Mouse (Mus musculus) lung, postnatal 10 days (tissue): ENCODE data around the gene Mybpc1.
A peak's percentile ranks its signal among the peaks of the same experiment; 100 is the strongest.
"Not testable (repeated sequence)": the region's sequence is repeated elsewhere in the genome, so short reads cannot be mapped to it uniquely, and the experiment has no call there.

ENCODE experiments used
- DNase-seq: peaks from one replicate; pipeline ENCODE4 v3.0.0; 2021

The Mybpc1 gene

DNA sequence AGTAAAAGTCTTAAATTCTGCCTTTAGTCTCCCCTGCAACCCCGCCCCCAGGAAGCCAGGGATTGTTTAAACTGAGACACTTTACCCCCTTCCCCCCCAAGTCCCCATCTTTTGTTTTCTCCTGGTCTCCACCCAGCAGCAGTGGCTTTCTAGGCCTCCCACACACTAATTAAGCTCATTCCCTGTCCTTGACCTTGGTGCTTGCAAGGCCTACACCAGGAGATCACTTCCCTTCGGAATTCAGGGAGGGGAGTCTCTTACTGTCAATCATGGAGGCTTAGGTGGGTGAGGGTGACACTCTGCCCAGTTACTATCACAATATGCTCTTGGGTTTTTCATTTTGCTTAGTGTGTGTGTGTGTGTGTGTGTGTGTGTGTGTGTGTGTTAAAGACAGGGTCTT lies 57.3 kb downstream of the Mybpc1 start:
- no peak for DNase-seq

DNA sequence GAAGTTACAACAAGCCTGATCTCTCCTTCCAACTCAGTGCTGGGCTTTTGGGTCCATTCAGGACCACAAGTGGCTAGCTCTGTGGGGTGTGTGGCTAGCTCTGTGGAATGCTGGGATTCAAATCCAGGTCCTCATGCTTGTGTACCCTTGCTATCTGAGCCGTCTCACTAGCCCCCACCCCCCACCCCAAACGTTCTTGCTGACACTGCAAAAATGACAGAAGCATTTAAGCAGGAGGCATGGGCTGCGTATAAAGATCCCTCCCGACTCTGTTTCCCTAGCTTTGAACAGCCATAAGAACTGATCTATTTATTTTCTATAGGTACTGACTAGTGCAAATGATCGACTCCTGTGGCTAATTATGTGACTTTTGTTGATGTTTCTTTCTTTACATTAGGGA lies 74.3 kb downstream of the Mybpc1 start:
- DNase-seq: no peak

DNA sequence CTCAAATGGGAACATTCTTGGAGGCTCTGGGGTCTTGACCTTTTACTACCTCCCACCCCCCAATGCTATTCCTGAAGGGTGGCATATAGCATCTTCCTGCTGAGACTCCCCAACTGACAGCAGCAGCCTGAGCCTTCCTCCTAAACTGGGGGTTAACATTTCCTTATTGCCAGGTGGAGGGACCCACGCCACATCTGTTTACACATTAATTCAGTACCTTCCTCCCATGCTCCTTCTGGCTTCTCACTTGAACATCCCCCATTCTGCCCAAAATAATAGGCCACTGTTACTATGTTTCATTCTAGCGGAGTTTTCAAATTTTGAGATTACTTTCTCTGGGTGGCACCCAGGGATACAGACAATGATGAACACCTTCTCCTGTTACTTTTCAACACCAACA lies 80.9 kb downstream of the Mybpc1 start:
- no peak for DNase-seq

DNA sequence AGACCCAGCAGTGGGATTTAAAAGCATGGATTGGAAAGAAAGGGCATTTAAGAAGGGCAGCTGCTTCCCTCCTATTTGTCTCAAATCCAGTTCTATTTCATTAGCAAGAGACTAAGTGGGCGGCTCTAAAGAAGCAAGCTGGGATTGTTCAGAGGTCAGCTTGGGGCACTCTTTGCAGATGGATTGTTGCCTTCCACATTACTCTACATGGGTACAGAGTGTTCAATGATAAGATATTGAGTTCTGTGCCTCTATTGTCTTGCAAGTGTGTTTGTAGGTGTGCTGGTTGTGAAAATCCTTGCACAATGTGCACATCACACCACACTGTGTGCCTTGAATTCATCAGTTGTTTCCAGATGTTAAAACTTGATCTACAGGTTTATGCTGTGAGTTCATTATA lies 81.7 kb downstream of the Mybpc1 start:
- no peak for DNase-seq

DNA sequence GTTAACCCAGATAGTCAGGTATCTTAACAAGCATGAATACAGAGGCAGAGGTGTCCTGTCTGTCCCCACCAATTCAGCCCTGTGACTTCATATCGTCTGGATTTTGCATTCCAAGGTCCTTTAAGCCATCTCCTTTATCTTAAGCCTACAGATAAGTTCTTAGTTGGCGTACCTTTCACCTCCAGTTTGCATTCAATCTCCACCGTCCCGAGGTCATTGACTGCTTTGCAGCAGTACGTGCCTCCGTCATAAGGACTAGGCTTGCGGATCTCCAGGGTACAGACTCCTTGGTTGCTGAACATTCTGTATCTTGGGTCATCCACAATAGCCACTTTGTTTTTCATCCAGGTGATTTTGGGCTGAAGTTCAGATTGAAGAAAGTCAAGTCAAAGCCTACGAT lies 82.2 kb downstream of the Mybpc1 start:
- DNase-seq: no peak

DNA sequence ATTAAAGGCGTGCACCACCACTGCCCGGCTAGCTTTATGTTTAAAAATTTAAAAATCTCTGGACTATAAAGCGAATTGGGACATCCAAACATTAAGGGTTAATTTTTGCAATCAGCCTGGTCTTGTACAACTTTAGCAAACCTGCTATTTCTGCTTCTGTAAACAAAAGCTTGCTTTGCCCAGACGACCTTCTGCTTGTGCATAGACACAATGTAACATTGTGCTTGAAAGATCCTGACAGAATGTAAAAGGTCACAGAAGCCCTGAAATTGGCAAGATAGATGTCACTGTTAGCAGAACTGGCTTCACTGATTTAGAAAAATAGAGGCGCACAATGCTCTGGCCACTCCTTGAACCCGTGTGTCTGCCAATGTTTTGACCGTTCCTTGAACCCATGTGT lies 89.9 kb downstream of the Mybpc1 start:
- DNase-seq: not testable (repeated sequence)

DNA sequence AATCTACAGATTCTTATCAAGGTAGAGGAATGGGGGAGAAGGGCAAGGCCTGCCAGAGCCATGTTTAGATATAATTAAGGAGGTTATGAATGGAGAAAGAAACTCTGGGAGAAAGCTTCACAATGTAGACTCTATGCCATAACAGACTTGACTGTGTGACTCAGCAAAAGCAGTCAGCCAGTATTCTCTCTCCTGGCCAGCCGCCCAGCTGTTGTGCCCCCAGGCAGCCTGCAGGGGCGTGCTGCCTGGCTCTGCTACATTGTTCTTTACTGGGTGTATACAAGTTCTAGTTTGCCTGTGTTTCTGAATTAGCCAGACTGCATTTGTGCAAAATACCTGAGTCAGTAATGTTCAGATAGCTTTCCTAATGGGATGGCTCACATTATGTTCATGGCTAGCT lies 90.5 kb downstream of the Mybpc1 start:
- DNase-seq: peak; percentile 76

DNA sequence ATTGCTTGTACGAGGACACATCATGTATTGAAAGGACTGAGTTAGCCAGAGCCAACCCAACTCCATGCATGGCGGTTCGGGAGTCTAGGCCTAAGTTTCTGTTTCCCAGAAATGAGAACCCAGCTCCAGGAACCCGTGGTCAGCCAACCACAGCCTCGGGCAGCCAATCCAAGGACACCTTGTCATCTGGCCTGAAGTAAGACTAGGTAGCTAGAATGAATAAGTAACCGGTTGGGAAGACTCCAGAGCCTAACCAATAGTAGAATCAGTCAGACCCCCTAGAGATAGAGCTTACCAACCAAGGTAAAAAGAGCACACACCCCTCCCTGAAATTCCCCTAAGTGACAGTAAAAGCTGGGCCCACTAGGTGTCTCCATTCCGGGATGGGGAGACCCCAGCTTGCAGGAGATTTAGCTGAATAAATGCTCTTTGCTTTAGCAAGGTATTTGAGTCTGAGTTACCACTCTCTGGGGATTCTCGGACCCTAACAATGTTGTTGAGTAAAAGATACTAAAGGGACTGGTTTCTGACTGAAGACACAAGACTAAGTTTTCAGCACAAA lies 91.3 kb downstream of the Mybpc1 start:
- DNase-seq: no peak

DNA sequence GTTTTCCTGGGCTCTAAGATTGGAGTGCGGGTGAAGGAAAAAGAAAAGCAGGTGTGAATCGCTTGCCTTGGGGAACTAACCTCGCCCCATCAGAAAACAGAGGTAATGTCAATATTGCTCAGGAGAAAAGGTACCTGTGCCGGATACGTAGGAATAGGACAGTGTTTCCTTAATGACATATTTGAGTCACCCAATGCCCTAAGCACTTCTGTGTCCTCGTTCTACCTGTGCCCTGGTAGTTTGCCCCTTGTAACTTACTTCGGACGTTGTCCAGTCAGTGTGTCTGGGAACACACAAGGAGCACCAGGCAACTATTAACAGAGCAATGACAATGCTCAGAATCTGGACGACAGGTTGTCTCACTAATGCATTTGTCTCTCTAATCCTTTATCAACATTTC lies 93.6 kb downstream of the Mybpc1 start:
- DNase-seq: no peak

DNA sequence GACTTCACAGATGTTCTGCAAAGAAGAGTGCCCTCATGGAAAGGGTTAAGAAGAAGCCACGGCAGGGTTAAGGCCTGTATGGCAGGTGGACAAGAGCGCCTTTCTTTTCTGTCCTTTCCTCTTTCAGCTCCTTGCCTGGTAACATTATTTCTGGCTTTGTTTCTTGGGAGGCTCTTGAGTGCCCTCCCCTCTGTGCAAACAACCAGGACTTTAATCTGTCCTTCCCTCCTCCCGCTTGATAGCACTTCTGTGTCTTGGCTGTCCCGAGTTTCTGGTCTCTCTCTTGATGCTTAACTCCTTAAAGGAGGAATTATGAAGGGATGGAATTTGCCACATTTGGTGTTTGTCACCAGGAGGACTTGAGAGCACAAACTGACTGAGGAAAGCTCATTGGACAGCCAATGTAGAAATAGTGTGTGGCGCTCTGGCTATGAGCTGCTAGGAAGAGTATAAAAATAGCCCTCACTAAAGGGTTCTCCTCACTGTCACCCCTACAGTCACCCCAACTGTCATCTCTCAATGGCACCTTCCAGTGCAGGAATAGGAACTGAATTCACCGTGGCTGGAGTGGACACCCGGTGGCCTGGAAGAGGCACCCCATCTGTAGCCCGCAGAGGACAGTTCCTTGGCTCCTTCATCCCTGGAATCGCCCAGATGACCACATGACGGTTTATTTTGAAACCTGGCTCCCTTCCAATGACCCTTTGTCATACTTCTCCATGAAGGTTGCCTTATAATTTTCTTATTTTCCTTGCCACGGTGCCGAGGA lies 94.3 kb downstream of the Mybpc1 start:
- peak; percentile 74 for DNase-seq

DNA sequence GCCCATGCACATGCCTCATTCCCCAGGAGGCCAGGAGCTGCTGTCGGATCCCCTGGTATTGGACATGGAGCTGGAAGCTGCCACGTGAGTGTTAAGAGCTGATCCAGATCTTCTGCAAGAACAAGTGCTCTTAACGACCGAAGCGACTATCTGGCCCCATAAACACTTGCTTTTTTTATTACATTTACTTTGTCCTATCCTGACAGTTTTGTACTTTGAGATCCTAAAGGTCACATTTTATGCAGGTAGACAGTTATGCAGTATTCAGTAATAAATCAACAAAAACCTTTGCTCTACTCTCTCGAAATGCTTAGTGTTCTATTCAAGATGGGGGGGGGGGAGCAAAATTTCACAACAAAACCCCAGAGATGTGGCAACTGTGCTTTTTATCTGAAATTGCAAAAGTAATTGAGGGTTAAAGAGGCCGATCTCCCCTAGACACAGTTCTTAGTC lies 97.2 kb downstream of the Mybpc1 start:
- no peak for DNase-seq

DNA sequence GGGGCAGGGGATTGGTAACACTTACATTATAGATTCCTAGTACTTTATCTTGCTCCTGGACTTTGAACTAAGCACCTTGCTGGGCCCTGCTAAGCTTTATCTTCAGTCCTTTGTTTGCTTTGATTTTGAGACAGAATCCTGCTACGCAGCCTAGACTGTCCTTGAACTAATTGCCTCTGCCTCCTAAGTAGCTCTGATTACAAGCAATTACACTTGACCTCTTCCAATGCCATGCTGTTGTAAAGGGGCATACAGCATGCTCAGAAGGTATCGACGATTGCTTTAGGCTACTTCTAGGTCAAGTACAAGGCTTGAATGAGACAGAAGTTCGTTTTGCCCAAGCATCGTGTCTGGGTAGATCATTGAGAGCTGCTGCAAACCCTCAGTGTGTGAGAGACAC lies 99.7 kb downstream of the Mybpc1 start:
- no peak for DNase-seq

DNA sequence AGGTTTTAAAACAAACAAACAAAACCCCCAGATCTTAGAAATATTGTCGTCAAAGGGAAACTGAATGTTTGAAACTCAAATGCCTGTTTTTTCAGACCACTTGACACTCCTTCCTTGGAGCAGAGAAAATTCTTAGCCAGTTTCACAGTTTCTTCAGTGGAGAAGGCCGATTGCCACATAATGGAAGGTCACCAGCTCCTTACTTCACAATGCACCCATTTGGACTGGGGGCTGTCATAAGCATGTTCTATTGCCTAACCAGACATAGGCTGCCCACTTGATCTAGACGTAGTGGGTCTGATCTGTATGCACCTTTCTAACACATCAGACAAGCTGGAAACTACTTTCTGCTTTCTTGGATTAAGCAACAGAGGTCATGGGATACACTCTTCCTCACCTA lies 100.5 kb downstream of the Mybpc1 start:
- DNase-seq: peak; percentile 45

DNA sequence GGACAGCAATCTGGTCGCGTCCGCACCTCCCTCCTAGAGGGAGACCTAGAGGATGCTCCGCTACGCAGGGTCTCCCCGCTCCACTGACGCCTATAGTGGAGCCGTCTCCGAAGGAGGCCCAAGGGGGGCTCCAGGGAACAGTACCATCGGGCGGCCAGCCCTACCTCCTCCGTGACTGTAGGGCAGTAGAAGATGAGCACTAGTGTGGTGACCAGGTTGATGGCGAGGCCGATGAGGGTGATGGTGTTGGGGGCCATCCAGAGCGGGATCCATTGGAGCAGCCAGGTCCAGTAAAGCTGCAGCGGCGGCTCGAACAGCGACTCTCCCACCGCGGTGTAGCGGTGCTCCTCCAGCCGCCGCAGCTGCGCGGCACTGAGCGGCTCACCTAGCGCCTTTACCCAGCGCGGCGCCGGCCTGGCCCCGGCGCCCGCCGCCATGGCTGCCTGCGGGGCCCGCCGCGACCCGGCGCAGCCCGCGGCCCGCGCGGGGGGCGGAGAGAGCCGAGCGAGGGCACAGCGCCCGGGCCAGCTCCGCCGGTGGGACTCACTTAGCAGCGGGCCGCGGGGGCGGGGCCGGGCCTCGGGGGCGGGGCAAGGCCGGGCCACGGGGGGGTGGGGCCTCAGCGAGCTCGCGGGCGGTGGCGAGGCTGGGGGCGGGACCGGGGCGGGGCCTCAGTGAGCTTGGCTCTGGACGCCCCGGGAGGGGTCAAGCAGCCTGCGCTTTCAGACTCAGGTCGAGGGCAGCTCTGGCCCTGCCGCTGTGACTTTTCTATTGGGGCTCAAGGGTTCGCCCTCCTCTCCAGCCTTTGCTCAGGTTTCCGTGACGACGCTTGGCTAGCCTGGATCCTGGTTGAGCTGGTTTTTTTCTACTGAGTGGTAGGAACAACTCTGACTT lies 101.3 kb downstream of the Mybpc1 start, which contains the start of gene Chpt1:
TSS of gene Chpt1 (minus strand) at position 653 of the 894 bp plus-strand sequence.
- DNase-seq: peak; percentile 86

DNA sequence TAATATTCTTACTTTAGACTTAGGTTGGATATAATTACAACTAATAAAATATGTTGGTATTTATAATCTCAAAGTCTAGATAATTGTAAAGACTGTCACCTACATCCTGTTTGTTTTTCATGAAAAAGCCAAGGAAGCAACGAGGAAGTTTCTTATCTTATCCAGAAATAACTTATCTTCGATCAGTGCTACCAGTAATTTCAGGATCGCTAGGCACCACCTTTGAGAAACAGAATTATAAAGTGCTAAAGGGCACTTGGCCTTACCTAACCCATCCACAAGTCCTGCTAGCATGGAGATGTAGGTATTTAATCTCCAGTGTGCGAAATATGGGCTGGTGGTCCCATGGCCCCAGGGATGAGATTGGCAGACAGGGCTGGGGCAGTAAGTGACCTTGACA lies 102.0 kb downstream of the Mybpc1 start:
- DNase-seq: no peak

DNA sequence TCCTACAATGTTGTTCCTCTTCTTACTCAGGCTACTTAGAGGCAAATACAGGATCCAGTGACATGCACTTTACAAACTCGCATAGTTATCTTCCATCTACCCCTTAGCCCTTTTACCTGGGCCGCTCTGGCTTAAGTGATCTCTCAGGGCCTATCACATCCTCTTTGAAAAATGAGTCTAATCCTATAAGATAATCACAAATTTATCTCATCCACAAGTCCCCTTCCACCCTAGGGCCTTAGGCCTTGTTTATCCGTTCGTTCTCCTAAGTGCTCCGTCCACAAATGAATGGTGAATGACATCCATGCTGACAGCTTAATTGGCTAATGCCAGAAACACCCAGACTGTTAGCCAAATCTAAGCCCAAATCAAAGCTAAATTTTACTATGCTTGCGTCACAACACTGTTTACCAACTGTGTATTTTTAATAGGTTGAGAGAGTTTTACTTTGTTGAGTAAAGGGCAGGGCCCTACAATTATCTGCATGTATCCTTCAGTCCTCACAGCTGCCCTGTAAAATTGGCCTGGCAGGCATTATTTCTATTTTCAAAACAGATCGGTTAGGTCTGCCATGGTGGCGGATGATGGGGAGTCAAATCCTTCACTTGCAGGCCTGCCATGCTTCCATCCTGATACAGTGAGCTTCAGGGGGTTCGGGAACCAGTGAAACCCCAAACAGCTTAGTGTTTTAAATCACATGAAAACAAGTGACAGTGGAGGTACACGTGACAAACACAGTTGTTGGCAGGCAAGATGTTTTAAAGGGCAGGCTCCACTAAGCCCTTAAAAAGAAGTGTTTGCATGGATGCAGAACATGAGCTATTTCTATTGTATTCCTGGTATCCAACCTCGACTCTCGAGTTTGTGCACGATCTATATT lies 102.8 kb downstream of the Mybpc1 start:
- no peak for DNase-seq

DNA sequence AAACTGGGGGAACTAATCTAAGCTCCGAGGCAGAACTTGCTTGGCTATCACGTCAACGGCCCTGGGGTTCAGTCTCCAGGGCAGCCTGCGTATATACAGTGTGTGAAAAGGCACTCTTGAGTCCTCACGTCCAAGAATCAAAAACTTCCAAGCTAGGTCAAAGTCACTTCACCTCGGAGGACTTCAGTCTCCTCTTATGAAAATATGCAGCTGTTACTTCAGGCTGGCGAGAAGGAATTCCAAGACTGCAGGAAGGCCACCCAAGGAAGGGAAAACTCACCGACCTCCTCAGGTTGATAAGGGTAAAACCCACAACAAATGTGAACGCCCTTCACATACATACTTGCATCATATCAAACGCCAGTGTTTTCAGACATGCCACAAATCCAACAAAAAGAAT lies 103.6 kb downstream of the Mybpc1 start:
- peak; percentile 25 for DNase-seq

DNA sequence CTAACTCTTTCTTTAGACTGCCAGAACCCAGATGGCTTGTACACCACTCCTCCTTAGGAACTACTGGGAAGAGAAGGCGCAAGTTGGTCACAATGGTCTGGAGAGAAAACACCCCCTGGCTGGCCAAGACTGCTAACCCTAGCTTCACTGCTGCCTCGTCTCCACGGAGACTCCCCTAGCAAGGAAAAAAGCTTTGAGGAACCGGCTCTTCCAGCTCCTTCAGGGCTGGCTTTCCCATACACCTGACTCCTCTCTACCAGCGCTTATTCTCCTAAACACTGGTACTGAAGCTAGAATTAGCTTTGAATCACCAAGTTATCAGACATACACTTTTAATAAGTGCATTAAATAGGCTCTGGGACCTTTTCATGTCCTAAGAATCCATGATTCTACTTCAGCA lies 105.0 kb downstream of the Mybpc1 start:
- DNase-seq: no peak

DNA sequence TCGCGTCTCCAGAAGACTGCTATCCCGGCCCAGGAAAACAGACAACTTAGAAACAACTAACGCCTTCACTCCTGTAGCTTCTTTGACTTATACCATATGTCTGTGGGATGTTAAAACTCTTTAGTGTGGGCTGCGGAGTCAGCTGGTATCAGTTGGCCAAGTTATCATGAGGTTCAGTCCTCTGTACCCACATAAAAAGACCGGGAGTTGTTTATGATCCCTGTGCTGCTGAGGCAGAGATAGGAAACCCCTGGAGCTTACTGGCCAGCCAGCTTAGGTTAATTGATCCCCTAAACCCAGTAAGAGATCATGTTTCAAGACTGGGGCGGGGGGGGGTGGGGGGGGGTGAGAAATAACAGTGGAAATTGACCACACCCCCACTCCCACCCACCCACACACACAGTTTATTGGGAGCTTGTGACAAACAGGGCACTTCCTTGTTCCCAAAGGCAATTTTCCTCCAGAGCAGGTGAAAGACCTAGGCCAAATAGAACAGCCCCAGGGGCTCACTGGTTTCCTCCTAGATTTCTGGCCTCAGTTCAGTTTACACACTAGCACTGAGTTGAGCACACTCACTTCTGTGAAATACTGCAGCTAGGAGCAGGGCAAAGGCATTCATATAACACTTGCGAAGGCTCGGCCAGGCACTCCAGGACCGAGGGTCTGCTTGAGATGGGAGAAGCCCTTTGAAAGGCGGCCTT lies 107.9 kb downstream of the Mybpc1 start:
- DNase-seq: no peak

DNA sequence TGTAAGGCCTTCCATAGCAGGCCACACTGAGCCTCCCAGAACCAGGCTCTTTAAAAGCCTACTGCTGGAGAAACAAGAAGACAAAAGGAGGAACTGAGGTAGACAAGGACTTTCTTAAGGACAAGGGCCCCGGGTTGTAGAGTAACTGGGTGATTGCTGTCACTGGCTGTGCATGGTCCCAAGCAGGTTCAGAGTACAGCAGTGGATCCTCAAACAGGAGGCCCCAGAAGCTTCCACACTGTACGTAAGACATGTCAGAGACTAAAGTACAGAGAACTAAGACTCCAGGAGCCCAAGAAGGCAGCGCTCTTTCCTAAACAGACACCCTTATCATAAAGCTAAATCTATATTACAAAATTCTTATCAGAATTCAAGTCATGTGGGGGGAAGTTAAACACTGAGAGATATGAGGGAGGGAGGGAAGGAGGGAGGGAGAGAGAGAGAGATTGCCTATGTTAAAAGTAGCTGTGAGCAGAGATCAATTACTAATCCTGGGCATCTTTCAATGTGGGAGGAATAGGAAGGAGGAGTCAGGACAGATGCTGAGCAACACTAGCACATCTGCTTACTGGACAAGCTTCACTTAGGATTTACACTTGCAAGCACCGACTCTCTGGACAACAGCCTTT lies 109.9 kb downstream of the Mybpc1 start:
- no peak for DNase-seq

DNA sequence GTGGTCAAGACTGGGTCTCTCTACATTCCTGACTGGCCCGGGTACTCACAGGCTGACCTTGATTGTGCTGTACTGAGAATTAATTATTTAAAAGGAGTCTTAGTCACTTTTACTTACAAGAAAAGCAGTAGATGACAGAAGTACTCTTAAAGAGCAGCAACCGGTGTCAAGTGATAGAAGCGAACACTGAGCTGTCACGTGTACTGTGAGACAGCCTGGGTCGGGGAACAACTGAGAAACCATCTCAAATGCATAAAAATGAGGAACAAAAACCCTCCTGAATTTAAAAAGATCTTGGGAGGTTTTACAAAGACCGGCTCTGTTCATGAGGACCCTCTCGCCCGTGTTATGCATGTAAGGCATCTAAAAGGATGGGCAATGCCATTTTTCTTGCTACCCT lies 112.3 kb downstream of the Mybpc1 start:
- DNase-seq: no peak

DNA sequence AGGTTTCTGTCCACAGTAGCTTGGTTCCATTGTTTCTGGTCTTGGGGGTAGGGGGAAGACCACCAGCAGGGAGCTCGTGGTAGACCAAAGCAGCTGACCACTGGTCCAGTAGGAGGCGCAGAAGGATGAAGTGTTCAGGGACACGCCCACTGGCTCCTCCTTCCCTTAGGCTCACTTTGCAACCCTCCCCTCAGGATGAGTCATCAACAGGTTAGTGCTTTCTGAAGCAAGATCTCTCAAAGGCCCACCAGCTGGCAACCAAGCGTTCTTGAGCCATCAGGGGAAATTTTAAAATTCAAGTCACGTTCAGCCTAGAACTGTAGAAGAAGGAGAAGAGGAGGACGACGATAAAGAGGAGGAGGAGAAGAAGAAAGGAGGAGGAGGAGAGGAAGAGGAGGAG lies 113.3 kb downstream of the Mybpc1 start:
- DNase-seq: peak; percentile 25
